Comparison of ENCODE assay signal across 15 mouse cellular contexts in the genomic region with DNA sequence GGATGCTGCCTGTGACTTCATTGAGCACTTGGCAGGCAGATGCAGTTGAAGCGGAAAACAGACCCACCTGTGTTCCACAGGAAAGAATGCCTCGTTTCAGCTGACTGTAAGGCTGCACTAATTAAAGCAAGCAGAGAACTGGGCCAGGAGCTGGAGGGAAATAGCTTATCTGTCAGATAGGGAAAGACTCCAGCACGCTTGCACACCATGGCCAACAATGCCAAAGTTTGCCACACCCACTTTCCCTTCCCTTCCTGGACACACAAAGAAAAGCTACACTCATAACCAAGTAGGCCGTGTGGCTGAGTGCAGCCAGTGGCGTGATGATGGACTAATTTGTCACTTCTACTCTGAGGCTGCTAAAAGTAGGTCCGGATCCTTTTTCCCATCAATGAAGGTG.
DNase-seq lines count a peak whose midpoint lies in the region; ATAC-seq and TF ChIP-seq lines count a peak whose summit lies in the region.
"Had no signal": no experiment of that assay in that cellular context is flagged by ENCODE, and none has a peak within 500 bp of the region (broad histone marks: within the 10 kb centered on the region; RNA-seq: fewer than 3 reads in every experiment).

No protein-coding gene starts in this region.

- no peaks in the 10 kb centered on the region for H3K36me3 ChIP-seq in kidney, adult 2 months (ENCODE audit: control insufficient read depth, insufficient read depth, low read length)
- H3K36me3 ChIP-seq in kidney, embryonic 14.5 days (ENCODE audit: control insufficient read depth, insufficient read depth, low read length): no peaks in the 10 kb centered on the region
- H3K36me3 ChIP-seq: hindbrain, embryonic 15.5 days had no signal

- intact Hi-C loops in heart, postnatal 14 days (cut with DNase I): loop anchor here (2.0 to 5.0 kb wide), 2 partner anchors 120 to 204 kb away; no protein-coding TSS in a partner anchor

- H3K9me3 ChIP-seq in kidney, embryonic 14.5 days (ENCODE audit: control insufficient read depth, low read length): no peaks in the 10 kb centered on the region
- H3K9me3 ChIP-seq: hindbrain, embryonic 15.5 days; limb, embryonic 10.5 days; midbrain, embryonic 13.5 days; neural tube, embryonic 13.5 days had no signal

- no peak for TF ChIP-seq POLR2A in kidney, adult 2 months (IDR thresholded peaks at IDR 0.05; ENCODE audit: low read depth, low read length)

- H3K4me3 ChIP-seq in kidney, adult 2 months (ENCODE audit: insufficient read depth, low read depth, low read length): no peak overlapping the region
- no peak overlapping the region for H3K4me3 ChIP-seq in kidney, embryonic 14.5 days (ENCODE audit: low read length)
- H3K4me3 ChIP-seq: hindbrain, embryonic 15.5 days; limb, embryonic 10.5 days; midbrain, embryonic 13.5 days; neural tube, embryonic 13.5 days had no signal

- H3K4me1 ChIP-seq in kidney, adult 2 months (ENCODE audit: control insufficient read depth, insufficient read depth, low read length): 0 out of 2 replicates have a peak, but pooled peaks cover 2% of the 10 kb centered on the region
- peaks cover 7% of the 10 kb centered on the region for H3K4me1 ChIP-seq in kidney, embryonic 14.5 days (ENCODE audit: control insufficient read depth, insufficient read depth, low read length)

- ATAC-seq in kidney, embryonic 14.5 days (ENCODE audit: low FRiP score, low TSS enrichment): no peak
- no peak for ATAC-seq in activated CD4-positive, CD25-positive, alpha-beta regulatory T cell, adult 4 months
- ATAC-seq: forebrain, postnatal 0 days; midbrain, embryonic 13.5 days had no signal

- H3K9ac ChIP-seq in kidney, embryonic 14.5 days (ENCODE audit: low read depth, low read length): no peak overlapping the region
- H3K9ac ChIP-seq: forebrain, postnatal 0 days; hindbrain, embryonic 15.5 days; liver, postnatal 0 days; midbrain, embryonic 13.5 days; neural tube, embryonic 13.5 days had no signal

- 74% methylated on average over 6 of the region's 6 CpGs for WGBS in kidney, adult 2 months
- WGBS in kidney, embryonic 14.5 days: 78% methylated on average over 6 of the region's 6 CpGs

- no peak overlapping the region for H3K27ac ChIP-seq in kidney, adult 2 months (ENCODE audit: insufficient read depth, low read depth, low read length)
- no peak overlapping the region for H3K27ac ChIP-seq in kidney, embryonic 14.5 days (ENCODE audit: low read depth, low read length)
- H3K27ac ChIP-seq: limb, embryonic 10.5 days had no signal

- no peak overlapping the region for H3K4me2 ChIP-seq in kidney, embryonic 14.5 days (replicated peaks; ENCODE audit: low read depth, low read length)
- H3K4me2 ChIP-seq: hindbrain, embryonic 15.5 days; midbrain, embryonic 13.5 days; neural tube, embryonic 13.5 days had no signal

- no peaks in the 10 kb centered on the region for H3K27me3 ChIP-seq in kidney, adult 2 months (replicated peaks; ENCODE audit: control insufficient read depth, insufficient read depth, low read length)
- H3K27me3 ChIP-seq in kidney, embryonic 14.5 days (ENCODE audit: control insufficient read depth, insufficient read depth, low read length): no peaks in the 10 kb centered on the region
- H3K27me3 ChIP-seq: hindbrain, embryonic 15.5 days; midbrain, embryonic 13.5 days; neural tube, embryonic 13.5 days had no signal

- peak; percentile 26 for DNase-seq in adrenal gland, adult 2 months
- DNase-seq in adrenal gland, postnatal 4 days (ENCODE audit: low spot score in 2 of 2): no peak
- peak; percentile 67 for DNase-seq in kidney, adult 2 months
- DNase-seq in heart, postnatal 14 days: peak; percentile 61 to 65
- DNase-seq in lung, postnatal 25 days (ENCODE audit: low spot score): peak; percentile 36
- no peak for DNase-seq in cerebellum, adult 9-11 months
- DNase-seq: cerebellum, adult 8-10 months; forebrain, postnatal 0 days; liver, postnatal 0 days had no signal

- no peak for TF ChIP-seq CTCF in kidney, adult 2 months (conservative IDR thresholded peaks at IDR 0.05; ENCODE audit: insufficient read depth, insufficient read length, low read depth, low read length)

Comparison
In these comparisons a context has a peak if more than half of its experiments do, and no peak if none do; other contexts are left out.
1. DNase-seq: peak in adrenal gland, adult 2 months (single experiment), kidney, adult 2 months (single experiment), heart, postnatal 14 days (2 of 2) and lung, postnatal 25 days (single experiment); none in adrenal gland, postnatal 4 days (0 of 2) and cerebellum, adult 9-11 months (single experiment).